Mouse (Mus musculus) kidney, adult 11 months (tissue): ENCODE measurements around the gene Adra1d.
A peak's percentile ranks its signal among the peaks of the same experiment; 100 is the strongest.

Source experiments
- DNase-seq: peaks from one replicate; pipeline ENCODE4 v3.0.0; 2022

Adra1d gene

GRCm38 (mm10) chr2:131538341-131538740 lies 23.7 kb downstream of the Adra1d start:
- no peak for DNase-seq

- DNase-seq: no peak
These were observed 26.9 kb downstream of the Adra1d start for GRCm38 (mm10) chr2:131535168-131535567.

GRCm38 (mm10) chr2:131531271-131531670 lies 30.8 kb downstream of the Adra1d start:
- peak; percentile 51 for DNase-seq

- DNase-seq: peak; percentile 32
These were observed 31.5 kb downstream of the Adra1d start for GRCm38 (mm10) chr2:131530623-131531008.

GRCm38 (mm10) chr2:131529898-131530622 lies 32.0 kb downstream of the Adra1d start:
- peak; percentile 40 for DNase-seq

- DNase-seq: no peak
These were observed 35.0 kb downstream of the Adra1d start for GRCm38 (mm10) chr2:131527061-131527460.

- DNase-seq: no peak
These were observed 41.3 kb downstream of the Adra1d start for GRCm38 (mm10) chr2:131520743-131521142.

- no peak for DNase-seq
These were observed 43.3 kb downstream of the Adra1d start for GRCm38 (mm10) chr2:131518790-131519189.

- DNase-seq: no peak
These were observed 44.5 kb downstream of the Adra1d start for GRCm38 (mm10) chr2:131517550-131517949.

- no peak for DNase-seq
These were observed 47.9 kb downstream of the Adra1d start for GRCm38 (mm10) chr2:131514055-131514621.

- no peak for DNase-seq
These were observed 48.6 kb downstream of the Adra1d start for GRCm38 (mm10) chr2:131513477-131513876.

- no peak for DNase-seq
These were observed 51.6 kb downstream of the Adra1d start for GRCm38 (mm10) chr2:131510531-131510930.

- DNase-seq: peak; percentile 18
These were observed 52.3 kb downstream of the Adra1d start for GRCm38 (mm10) chr2:131509671-131510313.

GRCm38 (mm10) chr2:131508501-131508900 lies 53.6 kb downstream of the Adra1d start:
- no peak for DNase-seq

GRCm38 (mm10) chr2:131506358-131506757 lies 55.7 kb downstream of the Adra1d start:
- no peak for DNase-seq

- DNase-seq: no peak
These were observed 56.7 kb downstream of the Adra1d start for GRCm38 (mm10) chr2:131505431-131505830.

GRCm38 (mm10) chr2:131502561-131502960 lies 59.5 kb downstream of the Adra1d start:
- DNase-seq: no peak

- no peak for DNase-seq
These were observed 60.2 kb downstream of the Adra1d start for GRCm38 (mm10) chr2:131501886-131502285.

- DNase-seq: no peak
These were observed 62.7 kb downstream of the Adra1d start for GRCm38 (mm10) chr2:131499290-131499845.

GRCm38 (mm10) chr2:131498219-131498618 lies 63.9 kb downstream of the Adra1d start:
- DNase-seq: no peak

GRCm38 (mm10) chr2:131497224-131497856 lies 64.7 kb downstream of the Adra1d start:
- no peak for DNase-seq

- no peak for DNase-seq
These were observed 65.8 kb downstream of the Adra1d start for GRCm38 (mm10) chr2:131496125-131496820.
